Mouse (Mus musculus) 416B (cell line): Measurements from ENCODE around the gene Mobp.

Experiments used
- DNase-seq: peaks from one replicate; pipeline ENCODE4 v3.0.0; 2011; ENCODE audit warnings: low read depth

The Mobp gene

DNA sequence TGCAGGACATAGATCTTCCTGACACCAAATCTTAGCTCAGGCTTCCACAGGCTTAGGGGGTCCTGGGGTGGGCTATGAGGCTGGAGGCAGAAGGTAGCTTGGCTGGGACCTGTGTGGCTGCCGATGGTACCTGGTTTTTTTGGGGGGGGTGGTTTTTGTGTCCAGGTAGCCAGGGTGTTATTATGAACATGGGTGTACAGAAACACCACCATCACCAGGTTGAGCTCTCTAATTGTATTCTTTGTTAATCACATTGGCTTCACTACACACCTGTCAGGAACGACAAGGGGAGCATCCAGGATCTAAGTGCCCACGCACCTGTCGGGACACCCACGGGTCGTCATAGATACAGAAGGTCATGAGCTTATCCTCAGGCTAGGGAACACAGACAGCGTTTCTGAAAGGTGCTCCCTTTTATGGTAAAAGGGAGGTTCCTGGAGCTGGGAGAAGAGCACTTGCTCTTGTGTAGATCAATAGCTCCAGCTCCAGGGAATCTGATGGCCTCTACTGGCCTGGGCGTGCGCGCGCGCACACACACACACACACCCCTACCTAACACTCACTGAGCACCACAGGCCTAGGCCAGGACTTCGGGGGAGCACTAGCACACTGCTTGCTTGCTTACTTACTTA, 14.9 kb upstream of the Mobp start:
- DNase-seq: no peak

DNA sequence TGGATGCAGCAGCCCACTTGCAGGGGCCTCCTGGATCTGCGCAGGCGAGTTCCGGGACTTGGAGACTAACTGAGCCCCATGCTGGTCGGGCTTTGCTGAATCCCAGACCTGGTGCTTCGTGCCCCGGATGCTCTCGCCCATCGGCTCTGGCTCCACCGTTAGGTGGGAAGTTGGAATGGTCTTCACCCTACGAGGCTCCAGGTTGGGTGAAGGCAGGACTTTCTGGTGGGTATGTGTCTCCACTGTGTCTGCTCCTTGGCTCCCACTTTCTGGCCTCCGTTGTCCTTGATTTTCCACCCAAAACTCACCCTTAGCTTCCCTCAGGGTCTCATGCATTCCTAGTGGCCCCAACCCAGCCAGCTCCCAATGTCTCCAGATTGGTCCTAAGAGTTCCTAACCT, 14.1 kb upstream of the Mobp start:
- DNase-seq: no peak

DNA sequence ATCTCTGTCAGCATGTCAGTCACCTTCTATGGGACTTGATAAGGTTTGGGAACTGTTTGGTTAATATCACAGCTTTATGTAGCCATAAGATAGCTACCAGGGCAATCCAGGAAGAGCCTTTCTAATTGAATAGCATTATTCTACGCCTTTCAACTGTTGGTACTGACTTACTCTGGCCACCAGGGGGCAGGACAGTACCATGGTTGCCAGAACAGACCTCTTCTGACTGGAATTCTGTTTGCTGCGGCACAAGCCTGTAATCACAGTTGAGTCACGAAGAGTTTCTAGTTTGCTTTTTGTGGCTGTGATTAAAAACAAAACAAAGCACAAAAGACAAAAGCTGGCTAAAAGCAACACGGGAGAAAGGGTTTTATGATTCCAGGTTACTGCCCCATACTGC, 8.9 kb upstream of the Mobp start:
- DNase-seq: peak; percentile 72

DNA sequence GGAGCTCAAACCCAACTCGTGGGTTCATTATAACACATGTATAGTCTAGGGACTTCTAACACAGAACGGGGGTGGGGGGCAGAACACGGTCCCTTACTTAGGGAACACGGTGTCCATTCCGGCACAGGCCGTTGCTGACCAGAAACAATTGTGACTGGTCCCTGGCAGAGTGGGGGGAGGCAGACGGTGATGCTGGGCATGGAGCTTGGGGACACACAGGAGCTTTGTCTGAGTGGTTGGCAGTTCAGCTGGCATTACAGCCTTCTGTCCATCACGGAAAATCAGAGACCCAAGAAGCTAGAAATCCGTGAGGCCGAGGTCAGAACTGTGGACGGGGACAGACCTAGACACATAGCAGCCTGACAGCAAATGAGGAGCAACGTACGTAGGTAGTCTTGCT, 5.0 kb upstream of the Mobp start:
- DNase-seq: no peak

DNA sequence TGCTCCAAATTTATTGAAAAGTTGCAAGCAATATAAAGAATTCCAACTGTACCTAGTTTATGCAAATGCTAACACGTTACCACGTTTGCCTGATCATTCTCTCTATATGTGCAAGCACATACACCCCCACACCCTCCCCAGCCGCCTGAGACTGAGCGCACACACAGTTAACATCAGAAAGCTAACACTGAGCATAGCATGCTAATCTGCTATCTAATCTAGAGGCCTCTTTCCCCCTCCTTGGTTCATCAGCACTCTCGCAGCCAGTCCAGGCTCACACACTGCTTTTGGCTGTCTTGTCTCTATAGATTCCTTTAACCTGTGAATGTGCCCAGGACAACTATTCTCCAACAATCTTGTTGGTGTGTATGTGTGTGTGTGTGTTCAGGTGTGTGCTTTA, 1.6 kb downstream of the Mobp start:
- DNase-seq: no peak

DNA sequence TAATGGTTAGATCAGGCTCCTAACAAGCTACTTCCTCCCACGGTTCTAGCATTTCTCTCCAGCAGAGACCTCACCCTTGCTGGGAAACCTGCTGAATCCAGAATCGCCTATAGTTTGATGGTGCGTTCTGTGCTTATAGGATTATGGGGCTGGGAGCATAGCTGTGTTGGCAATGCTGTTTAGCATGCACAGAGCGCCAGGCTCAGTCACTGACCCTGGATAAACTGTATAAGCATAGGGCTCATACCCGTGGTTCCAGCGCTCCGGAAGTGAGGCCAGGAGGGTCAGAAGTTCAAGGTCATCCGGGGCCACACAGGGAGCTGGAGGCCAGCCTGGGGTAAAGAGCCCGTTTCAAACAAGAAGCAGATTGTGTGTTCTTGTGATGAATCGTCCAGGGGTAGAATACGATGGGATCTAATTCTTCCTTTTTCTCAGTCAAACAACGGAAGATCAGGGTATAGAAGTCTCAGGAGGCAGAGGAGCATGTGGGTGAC, 2.4 kb downstream of the Mobp start:
- no peak for DNase-seq

DNA sequence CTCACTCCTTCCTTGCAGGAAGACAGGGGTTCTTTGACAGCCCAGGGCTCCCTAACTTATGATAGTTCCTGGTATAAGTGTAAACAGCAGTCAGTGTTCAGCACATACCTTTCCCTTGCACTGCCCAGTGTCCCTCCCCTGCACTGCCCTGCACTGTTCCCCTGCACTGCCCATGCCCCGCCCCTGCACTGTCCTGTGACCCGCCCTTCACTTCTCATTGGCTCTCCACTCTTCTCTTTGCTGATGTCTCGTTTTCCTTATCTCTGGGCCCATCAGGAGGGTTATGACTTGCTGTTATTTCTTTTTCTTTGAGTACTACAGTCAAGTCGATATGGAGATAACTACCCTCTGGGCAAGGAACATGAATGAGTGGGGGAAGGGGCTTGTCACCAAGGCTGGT, 8.5 kb downstream of the Mobp start:
- DNase-seq: peak; percentile 24

DNA sequence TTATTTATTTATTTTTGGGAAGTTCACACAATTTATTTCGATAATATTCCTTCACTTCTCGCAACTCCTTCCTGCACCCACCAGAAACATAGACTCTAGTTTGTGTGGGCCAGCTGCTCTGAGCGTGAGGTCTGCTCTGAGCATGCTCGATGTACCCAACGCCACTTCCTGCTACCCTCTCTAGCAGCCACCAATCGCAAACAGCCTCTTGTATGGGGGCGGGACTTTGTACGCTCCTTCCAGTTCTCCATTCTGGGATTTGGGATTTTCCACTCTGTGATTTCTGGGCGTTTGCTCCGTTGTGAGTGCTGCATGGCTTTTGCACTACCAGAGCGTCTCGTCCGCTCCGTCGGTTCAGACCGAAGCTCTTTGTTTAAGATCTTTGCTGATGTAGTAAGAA, 14.4 kb downstream of the Mobp start:
- peak; percentile 34 for DNase-seq

DNA sequence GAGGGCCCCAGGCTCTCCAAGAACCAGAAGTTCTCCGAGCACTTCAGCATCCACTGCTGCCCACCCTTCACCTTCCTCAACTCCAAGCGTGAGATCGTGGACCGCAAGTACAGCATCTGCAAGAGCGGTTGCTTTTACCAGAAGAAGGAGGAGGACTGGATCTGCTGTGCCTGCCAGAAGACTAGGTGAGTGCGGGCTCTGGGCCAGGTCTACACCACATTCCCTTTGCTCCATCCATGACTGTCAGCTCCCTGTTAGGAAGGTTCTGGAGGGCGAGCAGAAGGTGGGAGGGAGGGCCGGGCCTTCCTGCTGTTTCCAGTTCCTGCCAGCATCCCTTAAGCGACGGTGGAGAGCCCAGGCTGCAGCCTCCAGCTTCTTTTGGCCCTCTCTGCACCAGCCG, 18.3 kb downstream of the Mobp start:
- DNase-seq: no peak

DNA sequence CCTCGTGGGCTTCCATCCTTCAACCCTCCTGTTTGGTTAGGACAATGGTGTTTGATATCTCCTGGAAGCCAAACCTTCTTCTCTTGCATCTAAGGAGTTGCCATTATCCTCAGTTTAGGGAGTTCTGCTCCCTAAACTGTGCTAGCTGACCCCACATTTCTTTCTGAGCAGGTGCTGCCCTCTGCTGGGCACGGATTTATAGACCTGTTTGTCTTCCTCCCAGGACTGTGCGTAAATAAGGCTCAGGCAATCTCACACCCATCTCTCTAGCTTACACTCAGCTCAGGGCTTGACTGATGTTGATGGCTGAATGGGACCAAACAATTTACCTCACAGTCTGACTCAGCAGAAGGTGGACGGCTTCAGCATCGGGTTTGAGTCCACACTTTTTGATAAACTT, 21.8 kb downstream of the Mobp start:
- DNase-seq: peak; percentile 63

DNA sequence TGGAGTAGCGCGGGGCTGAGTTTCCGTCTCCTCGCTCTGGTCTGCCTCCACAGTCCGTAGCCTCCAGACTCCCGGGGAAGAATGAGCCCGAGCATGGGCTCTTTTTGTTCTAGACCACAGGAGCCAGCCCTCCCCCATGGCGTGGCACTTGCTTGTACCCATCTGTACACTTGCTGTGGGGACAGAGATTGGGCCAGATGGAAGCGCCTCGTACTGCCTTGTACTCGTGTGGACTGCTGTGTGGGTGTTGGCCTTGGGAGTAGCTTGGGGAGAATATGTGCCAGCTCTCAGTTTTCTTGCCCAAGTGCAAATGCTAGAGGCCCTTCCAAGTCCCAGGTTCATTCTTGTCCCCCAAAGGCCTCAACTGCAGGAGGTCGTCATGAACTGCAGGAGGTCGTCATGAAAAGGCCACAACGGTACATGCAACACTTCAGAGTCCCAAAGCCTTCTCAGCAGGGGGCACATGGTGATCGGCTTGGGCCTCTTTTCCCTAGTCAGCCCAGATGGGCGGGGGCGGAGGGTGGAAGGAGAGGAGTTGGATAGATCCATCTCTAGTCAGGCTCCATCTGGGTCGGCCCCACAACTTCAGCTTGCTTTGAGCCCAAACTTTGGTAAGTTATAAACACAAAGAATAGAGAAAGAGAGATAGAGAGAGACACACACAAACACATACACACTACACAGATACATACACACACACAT, 25.1 kb downstream of the Mobp start:
- DNase-seq: no peak

DNA sequence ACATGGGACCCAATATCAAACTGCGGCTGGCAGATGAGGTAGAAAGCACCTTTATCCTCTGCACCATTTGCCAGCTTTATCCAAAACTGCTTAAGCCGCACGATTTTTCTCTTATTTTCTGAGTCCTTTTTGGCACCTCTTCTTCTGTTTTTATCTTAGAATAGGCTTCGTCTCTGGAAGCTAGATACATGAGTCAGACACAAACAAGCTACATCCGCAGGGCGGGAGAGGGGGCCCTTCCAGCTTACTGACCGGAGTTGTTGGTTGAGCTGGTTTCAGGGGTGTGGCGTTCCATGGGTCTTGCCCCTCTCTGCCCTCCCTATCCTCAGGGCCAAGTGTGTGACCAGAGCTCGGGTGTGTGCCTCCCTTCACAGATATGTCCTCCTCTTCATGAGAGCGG, 29.3 kb downstream of the Mobp start:
- DNase-seq: no peak

DNA sequence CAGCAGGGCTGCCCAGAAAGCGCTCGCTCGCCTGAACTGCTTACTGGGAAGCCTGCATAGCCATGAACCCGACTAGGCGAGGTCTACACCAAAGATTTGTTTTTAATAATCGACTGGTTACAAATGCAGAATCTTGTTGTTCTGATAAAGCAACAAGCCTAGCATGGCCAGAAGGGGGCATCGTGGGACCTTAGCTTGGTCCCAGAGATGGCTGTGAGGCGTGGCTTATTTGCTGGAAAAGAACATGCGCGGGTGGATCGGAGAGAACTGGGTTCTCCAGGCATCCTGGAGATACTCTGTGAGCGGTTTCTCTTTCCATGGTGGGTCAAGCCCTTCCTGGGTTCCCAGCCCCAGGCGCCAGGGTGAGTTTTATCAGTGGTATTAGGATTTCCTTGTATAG, 35.0 kb downstream of the Mobp start:
- peak; percentile 29 for DNase-seq

DNA sequence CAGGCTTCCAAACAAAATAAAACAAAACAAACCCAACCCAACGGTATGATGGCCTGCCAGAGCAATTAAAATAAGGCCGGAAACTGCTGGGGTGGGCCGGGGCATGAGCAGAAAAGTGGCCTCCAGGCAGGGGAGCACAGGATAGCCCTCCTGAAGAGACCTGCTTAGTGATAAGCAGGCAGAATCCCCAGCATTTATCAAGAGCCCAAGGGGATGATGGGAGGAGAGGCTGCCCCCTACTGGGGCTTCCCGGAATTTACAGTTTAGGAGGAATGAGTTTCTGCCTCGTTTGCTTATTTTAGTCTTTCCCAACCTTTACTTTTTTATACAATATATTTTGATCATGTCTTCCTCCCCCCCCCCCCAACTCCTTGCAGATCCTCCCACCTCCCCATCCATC, 37.3 kb downstream of the Mobp start:
- DNase-seq: peak; percentile 29

DNA sequence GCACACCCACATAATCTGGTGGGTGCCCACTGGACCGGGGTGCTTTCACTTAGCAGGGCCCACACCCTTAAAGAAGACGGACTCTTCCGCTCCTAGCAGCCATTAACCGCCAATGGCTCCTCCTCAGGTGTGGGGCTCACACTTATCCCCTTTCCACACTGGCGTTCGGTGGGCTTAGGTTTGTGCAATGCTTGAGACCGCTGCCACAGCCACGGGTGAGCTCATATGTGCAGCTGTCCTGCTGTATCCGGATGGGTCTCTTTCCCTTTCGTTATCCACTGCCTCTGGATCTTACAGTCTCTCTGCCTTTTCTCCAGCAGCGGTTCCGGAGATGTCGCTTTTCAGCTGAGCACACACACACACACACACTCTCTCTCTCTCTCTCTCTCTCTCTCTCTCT, 41.4 kb downstream of the Mobp start:
- DNase-seq: no peak

DNA sequence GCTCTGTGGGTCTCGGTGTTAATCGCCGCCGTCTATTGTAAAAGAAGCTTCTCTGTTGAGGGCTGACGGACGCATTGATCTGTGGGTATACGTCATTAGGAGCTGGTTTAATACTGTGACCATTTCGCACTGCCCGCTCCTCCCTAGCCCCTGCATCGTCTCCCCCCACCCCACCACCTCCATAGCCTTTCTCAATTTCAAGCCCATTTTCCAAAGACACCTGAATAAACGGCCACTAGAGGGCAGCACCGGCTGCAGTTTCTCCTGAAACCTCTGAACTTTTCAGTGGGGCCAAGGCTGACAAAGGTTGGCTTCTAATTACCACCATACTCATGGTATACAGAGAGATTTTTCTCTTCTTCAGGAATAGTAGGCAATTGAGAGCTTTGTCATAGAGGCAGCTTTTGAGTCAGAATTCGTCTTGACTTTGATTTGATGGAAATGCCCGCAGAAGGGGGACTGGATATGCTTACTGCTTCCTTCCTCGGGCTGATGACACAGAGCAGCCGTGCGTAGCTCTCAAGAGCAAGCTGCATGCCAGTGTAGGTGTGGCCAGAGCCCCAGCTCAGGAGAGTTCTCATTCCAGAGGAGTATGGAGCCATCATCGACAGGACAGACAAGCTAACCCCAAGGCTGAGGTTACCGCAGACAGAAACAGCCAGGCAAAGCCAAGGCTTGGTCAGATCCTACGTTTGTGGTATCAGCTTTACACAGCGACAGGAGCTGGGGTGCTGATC, 42.0 kb downstream of the Mobp start:
- DNase-seq: peak; percentile 56

DNA sequence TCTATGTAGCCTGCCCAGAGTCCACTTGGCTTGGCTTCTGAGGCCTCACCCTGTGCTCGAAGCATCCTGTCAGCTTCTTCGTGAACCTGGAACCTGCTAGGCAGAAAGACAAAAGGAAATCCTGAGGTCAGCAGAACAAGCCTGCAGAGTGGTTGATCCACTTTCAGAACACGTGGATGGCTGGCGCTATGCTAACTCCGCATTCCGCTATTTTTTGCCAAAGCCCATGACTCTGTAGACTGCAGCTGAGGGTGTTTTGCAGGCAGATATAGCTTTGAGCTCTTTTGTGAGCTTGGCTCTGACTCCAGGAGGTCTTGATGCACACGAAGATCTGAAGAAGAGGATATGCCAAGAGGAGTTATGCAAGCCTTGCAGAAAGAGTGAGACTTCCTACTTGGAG, 43.2 kb downstream of the Mobp start:
- no peak for DNase-seq

DNA sequence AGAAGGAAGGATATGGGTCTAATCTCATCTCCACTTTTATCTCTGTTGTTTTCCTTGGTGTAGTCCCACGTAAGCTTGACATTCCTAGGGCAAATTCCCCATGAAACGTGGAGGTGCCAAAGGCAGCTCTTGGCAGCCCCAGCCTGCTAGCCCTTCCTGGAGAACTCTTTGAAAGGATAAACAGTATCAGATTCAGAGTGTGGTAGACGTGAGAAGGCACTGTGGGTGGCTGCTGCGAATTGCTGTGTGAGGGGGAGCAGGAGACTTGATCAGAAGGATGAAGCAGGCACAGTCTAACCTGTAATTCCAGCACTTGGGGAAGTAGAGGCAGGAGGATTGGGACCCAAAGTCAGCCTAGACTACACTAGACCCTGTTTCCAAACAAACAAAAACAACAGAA, 51.4 kb downstream of the Mobp start:
- DNase-seq: no peak

DNA sequence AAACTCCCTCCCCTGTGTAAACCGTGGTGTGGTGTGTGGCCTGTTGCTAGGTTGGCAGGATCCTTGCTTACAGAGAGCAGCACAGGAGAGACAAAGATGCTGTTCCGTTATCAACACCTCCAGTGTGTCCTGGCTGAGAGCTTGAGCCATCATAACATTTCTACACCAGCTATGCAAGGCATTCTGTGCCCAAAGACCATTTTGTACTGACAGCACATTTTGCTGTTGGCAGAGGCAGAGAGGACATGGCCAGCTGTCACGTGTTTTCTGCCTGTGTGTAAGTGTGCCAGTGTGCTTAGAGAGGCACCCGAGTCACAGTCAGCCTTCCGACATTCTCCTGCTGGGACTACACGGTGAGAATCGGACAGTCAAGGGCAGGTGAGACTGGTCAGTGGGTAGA, 52.2 kb downstream of the Mobp start:
- DNase-seq: no peak

DNA sequence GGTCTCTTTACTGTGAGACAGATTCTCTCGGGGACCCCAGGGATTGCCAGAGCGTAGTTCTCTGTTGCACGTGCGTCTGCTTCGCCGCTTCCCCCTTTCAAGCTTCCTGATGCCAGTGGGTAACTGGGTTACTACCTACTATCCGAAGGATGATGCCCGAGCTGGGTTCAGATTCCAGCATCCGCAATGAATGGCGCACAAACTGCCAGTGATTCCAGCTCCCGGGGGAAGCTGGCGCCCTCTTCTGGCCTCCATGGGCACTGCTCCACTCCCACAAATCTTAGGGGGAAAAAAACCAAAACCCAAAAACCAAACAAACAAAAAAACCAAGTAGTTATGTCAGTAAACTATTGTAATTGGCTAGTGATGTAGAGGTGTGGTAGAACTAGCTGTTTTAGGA, 53.2 kb downstream of the Mobp start:
- DNase-seq: no peak

DNA sequence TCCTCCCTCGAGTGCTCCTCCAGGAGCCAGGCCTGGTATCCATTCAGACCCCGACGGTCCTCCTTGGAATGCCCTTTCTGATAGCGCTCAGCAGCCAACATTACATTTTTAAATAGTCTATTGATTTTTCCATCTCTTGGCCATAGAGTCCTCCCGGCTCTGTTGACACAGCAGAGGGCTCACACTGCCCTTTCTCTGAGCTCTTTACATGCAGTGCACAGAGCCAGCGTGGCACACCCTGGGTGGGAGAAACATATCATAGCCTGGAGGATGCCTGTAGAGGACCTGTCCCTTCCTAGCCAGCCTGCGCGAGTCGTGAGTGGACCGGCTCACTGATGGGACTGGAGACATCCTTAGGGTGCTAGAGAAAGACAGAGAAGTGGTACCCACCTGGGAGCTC, 54.4 kb downstream of the Mobp start:
- DNase-seq: no peak

DNA sequence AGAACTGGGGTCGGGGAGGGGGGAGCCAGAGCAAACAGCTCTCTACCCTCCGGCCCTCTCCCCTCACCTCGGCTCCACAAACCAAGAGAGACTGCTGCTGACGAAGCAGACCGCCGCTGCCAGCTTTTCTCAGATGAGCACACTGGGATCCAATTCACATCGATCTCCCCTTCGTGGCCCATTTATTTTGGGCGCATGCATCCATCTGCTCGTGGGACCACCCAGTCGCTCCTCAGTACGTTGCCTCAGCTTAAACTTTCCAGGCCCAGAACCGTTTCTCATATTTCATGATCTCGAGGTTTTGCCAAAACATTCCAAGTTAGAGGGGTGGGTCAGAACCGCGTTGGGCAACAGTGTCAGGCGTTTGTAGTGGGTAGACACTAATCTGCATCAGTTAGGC, 57.4 kb downstream of the Mobp start:
- DNase-seq: no peak

DNA sequence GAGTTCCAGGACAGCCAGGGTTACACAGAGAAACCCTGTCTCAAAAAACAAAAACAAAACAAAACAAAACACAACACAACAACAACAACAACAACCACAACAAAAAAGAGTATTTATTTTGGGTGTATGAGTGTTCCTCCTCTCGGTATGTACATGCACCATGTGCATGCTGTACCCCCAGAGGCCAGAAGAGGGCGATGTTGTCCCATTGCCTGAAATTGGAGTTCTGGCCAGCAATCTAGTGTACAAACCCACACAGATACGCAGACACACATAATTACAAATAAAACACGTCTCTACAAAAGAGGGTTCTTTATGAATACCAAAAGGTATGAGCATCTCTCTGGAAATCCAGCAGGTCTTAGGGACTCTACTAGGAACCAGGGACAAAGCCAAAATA, 60.6 kb downstream of the Mobp start:
- peak; percentile 33 for DNase-seq
